Mouse (Mus musculus): Measurements from ENCODE around the gene Plod3. TPM values are rescaled to one million over a fixed set of nuclear protein-coding genes. Genes with fewer than 3 reads are reported as not detected.
A peak's percentile ranks its signal among the peaks of the same experiment; 100 is the strongest.

Plod3 gene
- polyA plus RNA-seq, 1 experiment: 124 TPM

GRCm38 (mm10) chr5:137028561-137029272 lies 41.9 kb downstream of the Plod3 start:
- Histone ChIP-seq H3K4me2 (ENCODE audit: low read depth) (no peak overlapping the region), H3ac (ENCODE audit: control insufficient read depth, insufficient read length) (no peak overlapping the region), H3K4me3 (peak overlapping the region; percentile 8), H3K79me2 (ENCODE audit: control insufficient read depth, insufficient read depth) (no peaks in the 10 kb centered on the region), H3K27me3 (ENCODE audit: control insufficient read depth, insufficient read depth, insufficient read length) (peaks cover 24% of the 10 kb centered on the region), H3K36me3 (ENCODE audit: control insufficient read depth, insufficient read depth) (no peaks in the 10 kb centered on the region)
- TF ChIP-seq USF1 (IDR thresholded peaks at IDR 0.05; ENCODE audit: low read depth) (no peak), SRF (IDR thresholded peaks at IDR 0.05; ENCODE audit: control insufficient read depth, insufficient read length, low read depth) (no peak)

- Histone ChIP-seq H3ac (ENCODE audit: control insufficient read depth, insufficient read length) (no peak overlapping the region), H3K4me3 (peak overlapping the region; percentile 8), H3K36me3 (ENCODE audit: control insufficient read depth, insufficient read depth) (no peaks in the 10 kb centered on the region), H3K27me3 (ENCODE audit: control insufficient read depth, insufficient read depth, insufficient read length) (peaks cover 23% of the 10 kb centered on the region), H3K4me2 (ENCODE audit: low read depth) (peak overlapping the region; percentile 74), H3K79me2 (ENCODE audit: control insufficient read depth, insufficient read depth) (no peaks in the 10 kb centered on the region)
- TF ChIP-seq USF1 (IDR thresholded peaks at IDR 0.05; ENCODE audit: low read depth): no peak
- no peak for TF ChIP-seq TCF12 (IDR thresholded peaks at IDR 0.05; ENCODE audit: insufficient read depth, poor library complexity, severe bottlenecking)
- no peak for TF ChIP-seq MYOD1 (IDR thresholded peaks at IDR 0.05; ENCODE audit: control insufficient read depth in 1 of 3, insufficient read length in 2 of 3, low read depth in 2 of 3)
- TF ChIP-seq SRF (IDR thresholded peaks at IDR 0.05; ENCODE audit: control insufficient read depth, insufficient read length, low read depth): no peak
- TF ChIP-seq MYOG (IDR thresholded peaks at IDR 0.05; ENCODE audit: control insufficient read depth in 1 of 3, insufficient read depth in 1 of 3, insufficient read length in 2 of 3, low read depth in 2 of 3): no peak
- TF ChIP-seq TCF3 (IDR thresholded peaks at IDR 0.05; ENCODE audit: insufficient read length, low read depth): no peak
- TF ChIP-seq CEBPB (IDR thresholded peaks at IDR 0.05; ENCODE audit: insufficient read depth, poor library complexity, severe bottlenecking): no peak
Measured at GRCm38 (mm10) chr5:137029273-137029585, 42.4 kb downstream of the Plod3 start.

GRCm38 (mm10) chr5:137029643-137030415 lies 43.0 kb downstream of the Plod3 start:
- no peaks in the 10 kb centered on the region for H3K36me3 ChIP-seq (ENCODE audit: control insufficient read depth, insufficient read depth)
- peak overlapping the region; percentile 74 for H3K4me2 ChIP-seq (ENCODE audit: low read depth)
- H3K4me3 ChIP-seq: peak overlapping the region; percentile 8
- H3K27me3 ChIP-seq (ENCODE audit: control insufficient read depth, insufficient read depth, insufficient read length): peaks cover 19% of the 10 kb centered on the region
- TF ChIP-seq MYOD1 (IDR thresholded peaks at IDR 0.05; ENCODE audit: control insufficient read depth in 1 of 3, insufficient read length in 2 of 3, low read depth in 2 of 3) (peak in 1 of 3 experiments; percentile 10), SRF (IDR thresholded peaks at IDR 0.05; ENCODE audit: control insufficient read depth, insufficient read length, low read depth) (peak; percentile 94), CEBPB (IDR thresholded peaks at IDR 0.05; ENCODE audit: insufficient read depth, poor library complexity, severe bottlenecking) (no peak), MYOG (IDR thresholded peaks at IDR 0.05; ENCODE audit: control insufficient read depth in 1 of 3, insufficient read depth in 1 of 3, insufficient read length in 2 of 3, low read depth in 2 of 3) (no peak), REST (IDR thresholded peaks at IDR 0.05; ENCODE audit: insufficient read depth, insufficient read length) (peak; percentile 97), USF1 (IDR thresholded peaks at IDR 0.05; ENCODE audit: low read depth) (peak; percentile 94)
- H3K79me2 ChIP-seq (ENCODE audit: control insufficient read depth, insufficient read depth): no peaks in the 10 kb centered on the region
- H3ac ChIP-seq (ENCODE audit: control insufficient read depth, insufficient read length): no peak overlapping the region

- Histone ChIP-seq H3K79me2 (ENCODE audit: control insufficient read depth, insufficient read depth) (no peaks in the 10 kb centered on the region), H3K4me3 (peak overlapping the region; percentile 8), H3K36me3 (ENCODE audit: control insufficient read depth, insufficient read depth) (no peaks in the 10 kb centered on the region), H3ac (ENCODE audit: control insufficient read depth, insufficient read length) (no peak overlapping the region), H3K27me3 (ENCODE audit: control insufficient read depth, insufficient read depth, insufficient read length) (peaks cover 19% of the 10 kb centered on the region), H3K4me2 (ENCODE audit: low read depth) (no peak overlapping the region)
- TF ChIP-seq TCF12 (IDR thresholded peaks at IDR 0.05; ENCODE audit: insufficient read depth, poor library complexity, severe bottlenecking) (no peak), REST (IDR thresholded peaks at IDR 0.05; ENCODE audit: insufficient read depth, insufficient read length) (no peak), MAX (IDR thresholded peaks at IDR 0.05; ENCODE audit: low read depth) (no peak), MYOG (IDR thresholded peaks at IDR 0.05; ENCODE audit: control insufficient read depth in 1 of 3, insufficient read depth in 1 of 3, insufficient read length in 2 of 3, low read depth in 2 of 3) (no peak), POLR2AphosphoS2 (IDR thresholded peaks at IDR 0.05; ENCODE audit: insufficient read length, low read depth) (no peak), CEBPB (IDR thresholded peaks at IDR 0.05; ENCODE audit: insufficient read depth, poor library complexity, severe bottlenecking) (no peak), POLR2A (IDR thresholded peaks at IDR 0.05; ENCODE audit: insufficient read length, low read depth) (no peak), E2F4 (IDR thresholded peaks at IDR 0.05; ENCODE audit: insufficient read depth) (no peak), SRF (IDR thresholded peaks at IDR 0.05; ENCODE audit: control insufficient read depth, insufficient read length, low read depth) (no peak), TCF3 (IDR thresholded peaks at IDR 0.05; ENCODE audit: insufficient read length, low read depth) (no peak), USF1 (IDR thresholded peaks at IDR 0.05; ENCODE audit: low read depth) (no peak), MYOD1 (IDR thresholded peaks at IDR 0.05; ENCODE audit: control insufficient read depth in 1 of 3, insufficient read length in 2 of 3, low read depth in 2 of 3) (no peak)
Measured at GRCm38 (mm10) chr5:137030416-137030810, 43.6 kb downstream of the Plod3 start.

Data from myocyte (in vitro differentiated cells).